Mouse (Mus musculus): Measurements from ENCODE around the gene Coa5. TPM values are rescaled to one million over a fixed set of nuclear protein-coding genes. Genes with fewer than 3 reads are reported as not detected.

The Coa5 gene
- polyA plus RNA-seq, 1 experiment = 222 TPM

GRCm38 (mm10) chr1:37405137-37405536 is 24.8 kb downstream of the Coa5 start:
- Histone ChIP-seq H3K4me1 (ENCODE audit: control insufficient read depth, insufficient read depth, insufficient read length, low read length) (no peaks in the 10 kb centered on the region), H3K27ac (replicated peaks; ENCODE audit: low read depth, low read length) (no peak overlapping the region), H3K4me3 (ENCODE audit: insufficient read depth, low read depth, low read length) (no peak overlapping the region)

DNA sequence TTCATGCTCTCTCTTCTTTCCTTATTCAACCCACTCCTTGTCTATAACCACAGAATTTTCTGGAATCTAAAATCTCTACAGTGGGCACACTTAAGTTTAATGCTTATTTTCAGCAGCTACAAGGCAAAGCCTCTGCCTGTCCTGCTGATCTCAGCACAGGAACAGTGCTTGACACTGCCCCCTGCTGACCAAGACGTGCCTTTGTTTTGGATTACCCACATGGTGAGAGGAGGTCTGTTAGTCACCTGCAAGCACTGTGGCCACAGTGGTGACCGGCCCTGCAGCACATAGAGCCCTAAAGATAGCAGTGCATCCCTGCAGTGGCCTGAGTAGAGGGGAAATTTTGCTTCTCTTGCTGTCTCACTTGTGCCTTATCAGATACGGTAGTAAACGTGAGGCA is 28.2 kb downstream of the Coa5 start:
- Histone ChIP-seq H3K4me3 (ENCODE audit: insufficient read depth, low read depth, low read length) (no peak overlapping the region), H3K27ac (replicated peaks; ENCODE audit: low read depth, low read length) (no peak overlapping the region), H3K4me1 (ENCODE audit: control insufficient read depth, insufficient read depth, insufficient read length, low read length) (no peaks in the 10 kb centered on the region)

DNA sequence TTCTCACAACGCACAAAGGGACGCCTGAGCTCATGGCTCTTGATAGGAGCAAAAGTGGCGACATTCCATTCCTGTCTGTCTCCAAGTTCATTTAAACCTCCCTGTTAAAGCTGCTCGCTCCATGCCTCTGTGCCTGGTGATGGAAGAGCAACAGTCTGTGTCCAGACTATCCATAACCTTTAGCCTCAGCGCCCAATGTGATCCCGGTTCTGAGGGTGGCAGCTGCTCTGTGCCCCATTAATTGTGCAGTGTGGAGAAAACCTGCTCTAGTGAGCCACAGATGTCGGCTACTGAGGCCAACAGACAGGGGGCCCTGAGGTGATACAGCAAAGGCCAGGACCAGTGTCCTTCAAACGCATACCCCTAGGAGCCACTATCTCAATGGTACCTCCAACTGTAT is 30.2 kb downstream of the Coa5 start:
- Histone ChIP-seq H3K4me3 (ENCODE audit: insufficient read depth, low read depth, low read length) (no peak overlapping the region), H3K4me1 (ENCODE audit: control insufficient read depth, insufficient read depth, insufficient read length, low read length) (no peaks in the 10 kb centered on the region), H3K27ac (replicated peaks; ENCODE audit: low read depth, low read length) (no peak overlapping the region)

GRCm38 (mm10) chr1:37398961-37399360 is 30.9 kb downstream of the Coa5 start:
- no peak overlapping the region for H3K27ac ChIP-seq (replicated peaks; ENCODE audit: low read depth, low read length)
- no peak overlapping the region for H3K4me3 ChIP-seq (ENCODE audit: insufficient read depth, low read depth, low read length)
- no peaks in the 10 kb centered on the region for H3K4me1 ChIP-seq (ENCODE audit: control insufficient read depth, insufficient read depth, insufficient read length, low read length)

GRCm38 (mm10) chr1:37396481-37396880 is 33.4 kb downstream of the Coa5 start:
- Histone ChIP-seq H3K4me1 (ENCODE audit: control insufficient read depth, insufficient read depth, insufficient read length, low read length) (no peaks in the 10 kb centered on the region), H3K27ac (replicated peaks; ENCODE audit: low read depth, low read length) (no peak overlapping the region), H3K4me3 (ENCODE audit: insufficient read depth, low read depth, low read length) (no peak overlapping the region)

- H3K27ac ChIP-seq (replicated peaks; ENCODE audit: low read depth, low read length) = no peak overlapping the region
- H3K4me3 ChIP-seq (ENCODE audit: insufficient read depth, low read depth, low read length) = no peak overlapping the region
- no peaks in the 10 kb centered on the region for H3K4me1 ChIP-seq (ENCODE audit: control insufficient read depth, insufficient read depth, insufficient read length, low read length)
Measured at GRCm38 (mm10) chr1:37393174-37393573, 36.7 kb downstream of the Coa5 start.

- Histone ChIP-seq H3K27ac (replicated peaks; ENCODE audit: low read depth, low read length) (peak overlapping the region; percentile 66), H3K4me3 (ENCODE audit: insufficient read depth, low read depth, low read length) (no peak overlapping the region), H3K4me1 (ENCODE audit: control insufficient read depth, insufficient read depth, insufficient read length, low read length) (no peaks in the 10 kb centered on the region)
Measured at GRCm38 (mm10) chr1:37386448-37386971, 43.4 kb downstream of the Coa5 start.

DNA sequence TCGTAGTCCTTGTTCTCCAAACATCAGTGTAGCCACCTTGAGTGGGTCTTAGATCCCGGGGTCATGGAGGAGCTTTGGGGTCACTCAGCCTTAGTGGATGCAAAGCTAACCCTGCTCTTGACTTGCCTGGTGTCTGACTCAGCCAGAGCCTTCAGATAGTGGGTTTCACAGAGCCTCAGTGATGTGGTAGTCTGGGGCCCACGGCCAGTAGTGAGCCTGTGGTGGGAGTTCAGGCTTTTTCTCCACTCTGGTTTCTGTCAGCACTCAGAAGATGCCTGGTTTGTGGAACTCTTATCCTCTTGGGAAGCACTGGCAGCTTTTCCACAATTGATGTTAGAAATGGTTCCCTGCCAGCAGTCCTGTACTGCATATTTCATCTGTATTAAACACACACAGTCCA is 45.6 kb downstream of the Coa5 start:
- Histone ChIP-seq H3K4me3 (ENCODE audit: insufficient read depth, low read depth, low read length) (no peak overlapping the region), H3K27ac (replicated peaks; ENCODE audit: low read depth, low read length) (no peak overlapping the region), H3K4me1 (ENCODE audit: control insufficient read depth, insufficient read depth, insufficient read length, low read length) (no peaks in the 10 kb centered on the region)

- Histone ChIP-seq H3K27ac (replicated peaks; ENCODE audit: low read depth, low read length) (no peak overlapping the region), H3K4me1 (ENCODE audit: control insufficient read depth, insufficient read depth, insufficient read length, low read length) (no peaks in the 10 kb centered on the region), H3K4me3 (ENCODE audit: insufficient read depth, low read depth, low read length) (no peak overlapping the region)
Measured at GRCm38 (mm10) chr1:37380913-37381312, 49.0 kb downstream of the Coa5 start.

- Histone ChIP-seq H3K4me3 (ENCODE audit: insufficient read depth, low read depth, low read length) (no peak overlapping the region), H3K4me1 (ENCODE audit: control insufficient read depth, insufficient read depth, insufficient read length, low read length) (no peaks in the 10 kb centered on the region), H3K27ac (replicated peaks; ENCODE audit: low read depth, low read length) (no peak overlapping the region)
Measured at GRCm38 (mm10) chr1:37379536-37379935, 50.4 kb downstream of the Coa5 start.

DNA sequence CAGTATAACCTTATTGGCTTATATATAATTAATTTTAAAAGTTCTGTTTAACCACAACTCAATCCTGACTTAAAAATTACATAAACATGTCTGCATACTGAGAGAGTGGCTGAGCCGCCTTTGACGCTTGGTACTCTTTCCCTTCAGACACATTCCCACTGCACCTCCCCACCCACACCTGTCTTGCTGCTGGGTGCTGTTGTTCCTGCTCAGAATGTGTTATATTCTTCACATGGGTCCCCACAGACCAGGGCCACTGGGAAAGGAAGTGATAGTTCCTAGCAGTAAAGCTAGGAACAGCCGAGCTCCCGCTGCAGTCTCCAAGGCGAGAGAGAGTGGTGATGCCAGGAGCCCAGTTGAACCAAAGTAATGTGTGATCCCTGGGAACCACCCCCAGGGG is 51.8 kb downstream of the Coa5 start:
- Histone ChIP-seq H3K4me1 (ENCODE audit: control insufficient read depth, insufficient read depth, insufficient read length, low read length) (no peaks in the 10 kb centered on the region), H3K27ac (replicated peaks; ENCODE audit: low read depth, low read length) (no peak overlapping the region), H3K4me3 (ENCODE audit: insufficient read depth, low read depth, low read length) (no peak overlapping the region)

DNA sequence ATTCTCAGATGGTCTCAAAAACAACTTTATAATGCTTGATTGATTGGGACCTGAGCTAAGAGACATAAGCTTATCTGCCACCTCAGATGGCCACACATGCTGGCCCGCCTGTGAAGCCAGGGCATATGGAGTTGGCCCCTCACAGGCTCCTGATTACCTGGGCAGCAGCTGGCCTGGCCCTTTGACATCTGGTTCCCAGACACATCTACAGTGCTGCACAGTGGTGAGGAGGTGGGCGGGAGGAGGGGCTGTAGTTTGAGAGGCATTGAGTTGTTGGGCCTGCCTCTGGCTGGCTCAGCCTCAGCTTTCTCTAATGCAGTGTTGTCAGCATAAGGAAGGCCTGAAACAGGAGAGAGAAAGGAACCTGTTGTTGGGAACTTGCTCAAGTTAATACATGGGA is 53.2 kb downstream of the Coa5 start:
- H3K27ac ChIP-seq (replicated peaks; ENCODE audit: low read depth, low read length) = no peak overlapping the region
- H3K4me1 ChIP-seq (ENCODE audit: control insufficient read depth, insufficient read depth, insufficient read length, low read length) = no peaks in the 10 kb centered on the region
- no peak overlapping the region for H3K4me3 ChIP-seq (ENCODE audit: insufficient read depth, low read depth, low read length)

GRCm38 (mm10) chr1:37376177-37376576 is 53.7 kb downstream of the Coa5 start:
- H3K4me1 ChIP-seq (ENCODE audit: control insufficient read depth, insufficient read depth, insufficient read length, low read length) = no peaks in the 10 kb centered on the region
- H3K4me3 ChIP-seq (ENCODE audit: insufficient read depth, low read depth, low read length) = no peak overlapping the region
- no peak overlapping the region for H3K27ac ChIP-seq (replicated peaks; ENCODE audit: low read depth, low read length)

GRCm38 (mm10) chr1:37368768-37369385 is 61.0 kb downstream of the Coa5 start:
- Histone ChIP-seq H3K4me1 (ENCODE audit: control insufficient read depth, insufficient read depth, insufficient read length, low read length) (no peaks in the 10 kb centered on the region), H3K27ac (replicated peaks; ENCODE audit: low read depth, low read length) (no peak overlapping the region), H3K4me3 (ENCODE audit: insufficient read depth, low read depth, low read length) (no peak overlapping the region)

GRCm38 (mm10) chr1:37368125-37368524 is 61.8 kb downstream of the Coa5 start:
- H3K27ac ChIP-seq (replicated peaks; ENCODE audit: low read depth, low read length) = no peak overlapping the region
- no peak overlapping the region for H3K4me3 ChIP-seq (ENCODE audit: insufficient read depth, low read depth, low read length)
- H3K4me1 ChIP-seq (ENCODE audit: control insufficient read depth, insufficient read depth, insufficient read length, low read length) = no peaks in the 10 kb centered on the region

All from brown adipose tissue, adult 24 weeks (tissue).